Mouse (Mus musculus): ENCODE results near the gene Tgfbr1. TPM values are rescaled to one million over a fixed set of nuclear protein-coding genes. Genes with fewer than 3 reads are reported as not detected.
A peak's percentile ranks its signal among the peaks of the same experiment; 100 is the strongest.
"Not testable (repeated sequence)": the region's sequence is repeated elsewhere in the genome, so short reads cannot be mapped to it uniquely, and the experiment has no call there.

The Tgfbr1 gene
- polyA plus RNA-seq, 1 experiment from 2014 or later, result 24.6 TPM

GRCm38 (mm10) chr4:47352061-47352661 is 861 bp upstream of the Tgfbr1 start:
- under 1% methylated on average over 32 of the region's 32 CpGs for WGBS
- H3K4me2 ChIP-seq, result peak overlapping the region; percentile 84
- no peaks in the 10 kb centered on the region for H3K27me3 ChIP-seq (replicated peaks)
- peak; percentile 15; the same call in 1 of the 2 replicates for ATAC-seq (ENCODE audit: low FRiP score)
- H3K27ac ChIP-seq (replicated peaks), result peak overlapping the region; percentile 56; the same call in 1 of the 2 replicates
- peaks cover 26% of the 10 kb centered on the region for H3K4me1 ChIP-seq
- H3K9me3 ChIP-seq (replicated peaks), result no peaks in the 10 kb centered on the region
- peak overlapping the region; percentile 57 for H3K9ac ChIP-seq (replicated peaks)
- H3K36me3 ChIP-seq, result no peaks in the 10 kb centered on the region
- H3K4me3 ChIP-seq (replicated peaks), result peak overlapping the region; percentile 93

DNA sequence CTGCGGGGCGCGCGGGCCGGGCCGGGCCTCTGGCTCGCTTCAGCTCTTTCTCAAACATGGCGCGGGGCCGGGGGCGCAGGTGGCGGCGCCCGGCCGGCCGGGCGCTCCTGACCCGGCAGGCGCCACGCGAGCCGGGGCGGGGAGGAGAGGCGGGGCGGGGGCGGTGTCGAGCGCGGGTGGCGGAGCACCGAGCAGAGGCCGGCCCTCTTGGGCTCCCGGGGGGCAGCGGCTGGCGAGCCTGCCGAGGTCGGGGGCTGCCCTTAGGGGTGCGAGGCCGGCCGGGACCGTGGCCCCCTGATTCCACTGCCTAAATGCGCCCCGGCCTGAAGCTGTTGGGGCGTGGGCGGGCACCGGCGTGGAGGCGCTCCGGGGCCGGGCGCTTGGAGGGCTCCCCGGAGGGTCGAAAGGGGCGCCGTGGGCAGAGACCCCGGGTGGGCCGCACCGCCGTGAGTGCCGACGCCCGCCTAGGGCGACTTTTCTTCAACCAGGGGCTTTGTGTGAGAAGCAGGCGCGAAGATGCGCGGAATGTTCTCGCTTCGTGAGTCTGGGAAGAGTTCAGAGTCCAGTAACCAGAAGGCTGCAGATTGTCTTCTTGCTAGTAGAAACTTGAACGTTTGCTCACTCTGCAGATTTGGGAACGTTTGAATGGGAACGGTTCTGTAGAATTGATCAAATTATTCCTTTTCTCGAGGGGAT is 542 bp downstream of the Tgfbr1 start:
- Histone ChIP-seq H3K9me3 (replicated peaks) (no peaks in the 10 kb centered on the region), H3K4me1 (peaks cover 26% of the 10 kb centered on the region), H3K4me2 (peak overlapping the region; percentile 84), H3K27ac (replicated peaks) (peak overlapping the region; percentile 93), H3K27me3 (replicated peaks) (no peaks in the 10 kb centered on the region), H3K9ac (replicated peaks) (peak overlapping the region; percentile 85), H3K4me3 (replicated peaks) (peak overlapping the region; percentile 93), H3K36me3 (no peaks in the 10 kb centered on the region)
- 1% methylated on average over 55 of the region's 73 CpGs for WGBS
- peak; percentile 68 for ATAC-seq (ENCODE audit: low FRiP score)

GRCm38 (mm10) chr4:47354304-47354703 is 1.3 kb downstream of the Tgfbr1 start:
- Histone ChIP-seq H3K4me3 (replicated peaks) (peak overlapping the region; percentile 93), H3K9me3 (replicated peaks) (no peaks in the 10 kb centered on the region), H3K4me2 (peak overlapping the region; percentile 84), H3K4me1 (peaks cover 26% of the 10 kb centered on the region), H3K27ac (replicated peaks) (no peak overlapping the region), H3K9ac (replicated peaks) (no peak overlapping the region; the same call in 1 of the 2 replicates), H3K36me3 (no peaks in the 10 kb centered on the region), H3K27me3 (replicated peaks) (no peaks in the 10 kb centered on the region)
- 33% methylated on average over 3 of the region's 3 CpGs for WGBS
- no peak for ATAC-seq (ENCODE audit: low FRiP score)

- Histone ChIP-seq H3K4me1 (peaks cover 10% of the 10 kb centered on the region), H3K4me3 (replicated peaks) (no peak overlapping the region), H3K27me3 (replicated peaks) (no peaks in the 10 kb centered on the region), H3K9me3 (replicated peaks) (no peaks in the 10 kb centered on the region), H3K36me3 (no peaks in the 10 kb centered on the region), H3K27ac (replicated peaks) (no peak overlapping the region), H3K9ac (replicated peaks) (no peak overlapping the region), H3K4me2 (no peak overlapping the region)
- WGBS, result 85% methylated on average over 2 of the region's 2 CpGs
- no peak for ATAC-seq (ENCODE audit: low FRiP score)
Observed at GRCm38 (mm10) chr4:47362662-47363061, 9.6 kb downstream of the Tgfbr1 start.

GRCm38 (mm10) chr4:47363134-47363533 is 10.1 kb downstream of the Tgfbr1 start:
- Histone ChIP-seq H3K9ac (replicated peaks) (no peak overlapping the region), H3K9me3 (replicated peaks) (no peaks in the 10 kb centered on the region), H3K27ac (replicated peaks) (no peak overlapping the region), H3K4me1 (peaks cover 10% of the 10 kb centered on the region), H3K4me2 (no peak overlapping the region), H3K36me3 (no peaks in the 10 kb centered on the region), H3K4me3 (replicated peaks) (no peak overlapping the region), H3K27me3 (replicated peaks) (no peaks in the 10 kb centered on the region)
- no peak for ATAC-seq (ENCODE audit: low FRiP score)
- 47% methylated on average over 3 of the region's 3 CpGs for WGBS

DNA sequence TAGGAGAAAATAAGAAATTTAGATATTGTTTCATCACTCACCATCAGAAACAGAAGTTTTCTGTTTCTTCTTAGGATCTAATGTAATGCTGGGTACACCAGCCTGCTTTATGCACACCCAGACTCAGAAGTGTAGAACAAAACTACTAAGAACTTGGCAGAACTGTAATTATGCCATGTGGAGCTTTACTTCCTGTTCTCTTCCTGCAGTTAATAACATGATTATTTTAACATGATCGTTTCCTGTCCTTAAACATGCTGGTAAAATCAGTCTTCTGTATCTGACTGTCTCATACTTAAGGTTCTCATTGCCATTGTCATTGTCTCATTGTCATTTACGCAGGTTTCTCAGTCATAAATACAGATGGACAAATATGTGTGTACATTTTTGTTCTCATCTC is 15.7 kb downstream of the Tgfbr1 start:
- no peak for ATAC-seq (ENCODE audit: low FRiP score)
- H3K27me3 ChIP-seq (replicated peaks), result no peaks in the 10 kb centered on the region
- H3K4me1 ChIP-seq, result no peaks in the 10 kb centered on the region
- no peak overlapping the region for H3K27ac ChIP-seq (replicated peaks)
- H3K9me3 ChIP-seq (replicated peaks), result no peaks in the 10 kb centered on the region
- H3K4me2 ChIP-seq, result no peak overlapping the region
- no peak overlapping the region for H3K9ac ChIP-seq (replicated peaks)
- WGBS, result 84% methylated on average over 2 of the region's 2 CpGs
- no peak overlapping the region for H3K4me3 ChIP-seq (replicated peaks)
- no peaks in the 10 kb centered on the region for H3K36me3 ChIP-seq

DNA sequence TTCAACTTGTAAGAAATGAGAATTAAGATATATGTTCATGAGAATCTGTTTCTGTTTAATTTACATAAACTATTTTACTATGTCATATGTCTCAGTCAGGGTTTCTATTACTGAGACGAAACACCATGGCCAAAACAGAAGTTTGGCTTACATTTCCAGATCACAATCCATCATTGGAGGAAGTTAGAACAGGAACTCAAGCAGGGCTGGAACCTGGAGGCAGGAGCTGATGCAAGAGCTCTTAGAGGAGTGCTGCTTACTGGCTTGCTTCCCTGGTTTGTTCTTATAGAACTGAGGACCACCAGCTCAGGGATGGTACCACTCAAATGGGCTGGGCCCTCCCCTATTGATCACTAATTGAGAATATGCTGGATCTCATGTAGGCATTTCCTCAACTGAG is 25.7 kb downstream of the Tgfbr1 start:
- 63% methylated on average over 1 of the region's 1 CpGs for WGBS
- Histone ChIP-seq H3K4me1 (no peaks in the 10 kb centered on the region), H3K9ac (replicated peaks) (no peak overlapping the region), H3K27ac (replicated peaks) (no peak overlapping the region), H3K36me3 (no peaks in the 10 kb centered on the region), H3K9me3 (replicated peaks) (no peaks in the 10 kb centered on the region), H3K4me2 (no peak overlapping the region), H3K4me3 (replicated peaks) (no peak overlapping the region), H3K27me3 (replicated peaks) (no peaks in the 10 kb centered on the region)
- no peak for ATAC-seq (ENCODE audit: low FRiP score)

- Histone ChIP-seq H3K4me2 (no peak overlapping the region), H3K9ac (replicated peaks) (no peak overlapping the region), H3K27me3 (replicated peaks) (no peaks in the 10 kb centered on the region), H3K4me3 (replicated peaks) (no peak overlapping the region), H3K9me3 (replicated peaks) (no peaks in the 10 kb centered on the region), H3K36me3 (peaks cover 7% of the 10 kb centered on the region), H3K4me1 (no peaks in the 10 kb centered on the region), H3K27ac (replicated peaks) (no peak overlapping the region)
- no peak for ATAC-seq (ENCODE audit: low FRiP score)
- 91% methylated on average over 1 of the region's 1 CpGs for WGBS
Observed at GRCm38 (mm10) chr4:47382426-47382825, 29.4 kb downstream of the Tgfbr1 start.

- H3K9ac ChIP-seq (replicated peaks); H3K4me1 ChIP-seq; H3K4me3 ChIP-seq (replicated peaks); H3K36me3 ChIP-seq; ATAC-seq (ENCODE audit: low FRiP score); H3K27me3 ChIP-seq (replicated peaks); H3K4me2 ChIP-seq; H3K27ac ChIP-seq (replicated peaks); H3K9me3 ChIP-seq (replicated peaks): not testable (repeated sequence)
- WGBS, result 98% methylated on average over 2 of the region's 2 CpGs
Observed at GRCm38 (mm10) chr4:47391926-47392325, 38.9 kb downstream of the Tgfbr1 start.

DNA sequence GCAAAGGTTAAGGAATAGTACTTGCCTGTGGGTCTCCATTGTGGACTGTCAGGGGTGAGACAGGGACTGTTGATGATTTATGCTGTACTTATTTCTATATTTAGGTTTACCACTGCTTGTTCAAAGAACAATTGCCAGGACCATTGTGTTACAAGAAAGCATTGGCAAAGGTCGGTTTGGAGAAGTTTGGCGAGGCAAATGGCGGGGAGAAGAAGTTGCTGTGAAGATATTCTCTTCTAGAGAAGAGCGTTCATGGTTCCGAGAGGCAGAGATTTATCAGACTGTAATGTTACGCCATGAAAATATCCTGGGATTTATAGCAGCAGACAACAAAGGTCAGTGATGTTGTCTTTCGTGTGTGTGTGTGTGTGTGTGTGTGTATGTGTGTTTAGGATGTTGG is 43.2 kb downstream of the Tgfbr1 start:
- Histone ChIP-seq H3K27me3 (replicated peaks) (no peaks in the 10 kb centered on the region), H3K9me3 (replicated peaks) (no peaks in the 10 kb centered on the region), H3K36me3 (peaks cover 20% of the 10 kb centered on the region), H3K4me1 (no peaks in the 10 kb centered on the region), H3K9ac (replicated peaks) (no peak overlapping the region), H3K27ac (replicated peaks) (no peak overlapping the region), H3K4me3 (replicated peaks) (no peak overlapping the region), H3K4me2 (no peak overlapping the region)
- WGBS, result 92% methylated on average over 7 of the region's 7 CpGs
- no peak for ATAC-seq (ENCODE audit: low FRiP score)

GRCm38 (mm10) chr4:47397951-47398687 is 45.1 kb downstream of the Tgfbr1 start:
- 95% methylated on average over 6 of the region's 6 CpGs for WGBS

GRCm38 (mm10) chr4:47399824-47400223 is 46.8 kb downstream of the Tgfbr1 start:
- H3K4me1 ChIP-seq, result no peaks in the 10 kb centered on the region
- H3K4me2 ChIP-seq, result no peak overlapping the region
- no peak overlapping the region for H3K9ac ChIP-seq (replicated peaks)
- H3K4me3 ChIP-seq (replicated peaks), result no peak overlapping the region
- H3K9me3 ChIP-seq (replicated peaks), result no peaks in the 10 kb centered on the region
- peaks cover 20% of the 10 kb centered on the region for H3K36me3 ChIP-seq
- H3K27ac ChIP-seq (replicated peaks), result no peak overlapping the region
- H3K27me3 ChIP-seq (replicated peaks), result no peaks in the 10 kb centered on the region
- no peak for ATAC-seq (ENCODE audit: low FRiP score)

More at GRCm38 (mm10) chr4:47397951-47398687, 45.1 kb downstream of the Tgfbr1 start:
- no peak overlapping the region for H3K4me3 ChIP-seq (replicated peaks)
- no peaks in the 10 kb centered on the region for H3K4me1 ChIP-seq
- H3K4me2 ChIP-seq, result no peak overlapping the region
- peaks cover 20% of the 10 kb centered on the region for H3K36me3 ChIP-seq
- no peaks in the 10 kb centered on the region for H3K27me3 ChIP-seq (replicated peaks)
- ATAC-seq (ENCODE audit: low FRiP score), result no peak
- no peak overlapping the region for H3K27ac ChIP-seq (replicated peaks)
- H3K9ac ChIP-seq (replicated peaks), result no peak overlapping the region
- H3K9me3 ChIP-seq (replicated peaks), result no peaks in the 10 kb centered on the region
